Mouse (Mus musculus) testis, postnatal 14 days (tissue): ENCODE results near the gene Ostf1.

Experiments used
- DNase-seq: peaks from one replicate; pipeline ENCODE4 v3.0.0; 2021; ENCODE audit warnings: low spot score

Gene Ostf1

GRCm38 (mm10) chr19:18644084-18644483, 12.5 kb upstream of the Ostf1 start:
- DNase-seq, result no peak

GRCm38 (mm10) chr19:18643411-18643810, 11.8 kb upstream of the Ostf1 start:
- no peak for DNase-seq

DNA sequence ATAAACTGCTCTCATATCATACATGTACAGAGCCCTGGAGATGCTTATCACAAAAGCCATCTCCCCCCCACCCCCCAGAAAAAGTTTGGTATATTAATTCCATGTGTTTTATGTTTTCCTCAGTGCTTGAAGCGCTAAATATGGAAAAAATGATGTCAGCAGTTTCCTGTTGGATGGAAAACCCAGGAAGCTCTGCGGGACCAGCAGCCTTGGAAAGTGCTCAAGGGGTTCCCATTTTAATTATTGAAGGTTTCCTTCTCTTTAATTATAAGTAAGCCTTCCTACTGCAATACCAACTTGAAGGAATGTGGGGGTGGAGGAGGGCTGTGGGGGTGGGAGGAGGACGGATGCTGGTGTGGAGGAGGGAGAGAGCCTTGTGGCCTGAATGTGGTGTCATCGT, 9.4 kb upstream of the Ostf1 start:
- DNase-seq, result no peak

- no peak for DNase-seq
Measured at GRCm38 (mm10) chr19:18639552-18639951, 7.9 kb upstream of the Ostf1 start.

DNA sequence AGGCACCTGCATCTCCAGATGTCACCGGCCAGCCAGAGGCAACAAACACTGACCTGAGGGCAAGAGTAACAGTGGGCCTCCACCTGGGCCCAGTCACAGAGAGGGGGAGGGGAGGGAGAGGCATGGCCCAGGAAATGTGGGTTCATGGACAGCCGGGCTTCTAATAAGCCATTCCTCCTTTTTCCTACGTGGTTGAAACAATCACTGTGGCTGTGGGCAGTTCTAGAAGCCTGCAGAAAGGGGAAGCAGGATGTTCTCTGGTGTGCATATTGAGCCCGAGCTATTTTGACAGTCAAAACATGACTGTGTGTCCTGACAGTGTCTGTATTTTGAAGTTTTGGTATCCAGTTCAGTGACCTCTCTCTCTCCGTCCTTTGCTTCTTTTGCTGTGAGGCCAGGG, 7.3 kb upstream of the Ostf1 start:
- no peak for DNase-seq

DNA sequence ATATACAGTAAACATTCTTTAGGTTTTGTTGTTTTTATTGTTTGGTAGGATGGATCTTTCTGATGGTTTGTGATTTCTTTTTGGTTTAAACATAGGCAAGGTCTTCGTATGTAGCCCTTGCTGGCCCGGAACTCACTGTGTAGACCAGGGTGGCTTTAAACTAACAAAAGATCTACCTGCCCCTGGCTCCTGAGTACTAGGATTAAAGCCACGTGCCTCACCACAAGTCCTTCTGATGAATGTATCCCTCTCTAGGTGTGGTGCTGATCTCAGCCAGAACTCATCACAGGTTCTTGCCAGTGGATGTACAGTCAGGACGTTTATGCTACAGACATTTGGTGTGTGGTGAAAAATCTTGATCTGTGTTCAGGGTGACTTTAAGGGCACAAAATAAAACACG, 6.3 kb upstream of the Ostf1 start:
- DNase-seq, result no peak

DNA sequence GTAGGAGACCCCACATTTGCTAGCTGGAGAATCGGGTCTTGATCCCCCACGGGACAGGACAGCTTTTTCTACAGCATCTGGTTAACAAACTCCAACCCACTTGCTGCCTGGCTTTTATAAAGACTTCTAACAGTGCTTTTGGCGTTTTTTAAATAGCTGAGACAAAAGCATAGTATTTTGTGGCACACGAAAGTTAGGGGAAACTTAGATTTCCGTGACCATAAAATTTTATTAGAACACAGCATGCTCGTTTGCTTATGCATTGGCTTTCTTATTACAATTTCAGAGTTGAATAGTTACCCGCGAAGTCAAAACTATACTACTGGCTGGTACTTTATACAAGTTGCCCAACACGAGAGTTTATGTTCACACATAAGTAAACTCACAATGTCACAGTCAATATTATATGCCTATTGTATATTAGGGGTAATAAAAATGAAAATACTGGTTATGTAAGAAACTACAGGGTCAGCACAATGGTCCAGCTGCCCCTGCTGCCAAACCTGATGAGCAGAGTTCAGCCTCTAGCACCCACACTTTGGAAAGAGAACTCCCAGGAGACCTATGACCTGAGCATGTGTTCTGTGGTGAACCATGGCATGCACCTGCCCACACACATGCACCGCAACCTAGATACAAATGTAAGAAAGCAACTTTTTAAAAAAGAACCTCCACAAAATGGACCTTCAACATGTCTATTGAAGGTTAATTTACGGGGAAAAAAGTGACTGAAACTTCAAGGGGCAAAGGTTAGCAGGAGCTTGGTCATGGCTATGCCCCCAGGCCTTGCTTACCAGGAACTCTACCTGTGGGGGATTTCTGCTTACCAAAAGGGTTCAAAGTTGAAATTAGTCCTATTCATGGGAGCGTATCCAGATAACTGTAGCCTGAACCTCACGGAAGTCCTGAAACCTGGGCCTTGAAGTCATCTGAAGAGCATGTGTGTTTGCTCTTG, 885 bp upstream of the Ostf1 start:
- no peak for DNase-seq

GRCm38 (mm10) chr19:18631161-18631643, 421 bp downstream of the Ostf1 start:
- DNase-seq, result peak; percentile 64

DNA sequence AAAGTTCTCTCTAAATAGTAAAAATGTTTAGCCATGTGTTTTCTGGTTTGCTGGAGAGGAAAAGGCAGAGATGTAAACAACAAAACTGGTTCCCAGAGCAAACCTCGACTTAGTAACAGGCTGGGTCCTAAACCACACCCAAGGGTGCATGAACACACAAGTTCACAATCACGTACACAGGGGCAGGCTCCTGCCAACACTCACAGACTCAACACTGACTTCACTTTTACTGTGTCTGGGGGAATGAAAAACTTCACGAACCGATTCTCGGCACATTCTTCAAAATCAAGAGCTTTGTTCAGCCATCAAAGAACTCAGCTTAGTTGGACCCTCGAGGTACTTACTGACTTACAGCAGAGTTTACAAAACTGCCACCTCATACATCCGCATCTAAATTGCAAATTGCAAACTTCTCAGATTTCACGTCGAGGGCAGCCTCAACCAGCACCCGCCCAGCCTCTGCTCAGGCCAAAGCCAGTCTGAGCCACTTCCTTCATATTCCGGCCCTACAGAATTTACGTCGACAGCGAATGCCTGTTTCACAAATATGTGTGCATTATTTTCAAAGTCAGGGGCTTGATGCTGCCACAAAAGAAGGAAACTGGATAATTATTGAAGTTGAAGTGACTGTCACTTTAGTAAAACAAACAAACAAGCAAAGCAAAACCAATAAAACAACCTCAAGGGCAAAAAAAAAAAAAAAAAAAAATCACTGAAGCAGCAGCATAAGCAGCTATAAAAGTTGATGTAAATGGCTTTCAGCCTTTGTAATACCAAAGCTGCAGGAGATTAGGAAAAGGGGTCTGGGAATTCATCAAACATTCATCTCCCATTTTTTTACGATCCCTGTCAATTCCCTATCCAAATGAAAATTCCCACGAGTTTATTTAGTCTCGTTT, 1.2 kb downstream of the Ostf1 start:
- no peak for DNase-seq

DNA sequence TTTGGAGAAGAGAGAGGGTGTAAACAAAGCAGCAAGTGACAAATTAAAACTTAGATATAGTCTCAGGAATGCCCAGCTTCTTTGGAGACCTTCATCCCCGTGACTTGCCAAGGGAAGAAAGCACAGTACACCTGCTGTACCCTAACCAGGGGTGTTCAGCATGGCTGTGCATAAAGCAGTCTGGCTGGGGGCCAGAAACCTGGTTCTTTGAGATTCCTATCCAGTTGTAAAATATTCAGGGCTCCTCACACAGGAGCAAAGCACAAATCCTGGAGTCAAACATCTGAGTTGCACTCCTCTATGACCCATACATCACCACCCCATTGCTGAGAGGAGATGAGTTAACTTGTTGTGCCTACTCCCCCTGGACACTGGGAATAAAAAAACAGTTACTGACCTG, 2.0 kb downstream of the Ostf1 start:
- no peak for DNase-seq

DNA sequence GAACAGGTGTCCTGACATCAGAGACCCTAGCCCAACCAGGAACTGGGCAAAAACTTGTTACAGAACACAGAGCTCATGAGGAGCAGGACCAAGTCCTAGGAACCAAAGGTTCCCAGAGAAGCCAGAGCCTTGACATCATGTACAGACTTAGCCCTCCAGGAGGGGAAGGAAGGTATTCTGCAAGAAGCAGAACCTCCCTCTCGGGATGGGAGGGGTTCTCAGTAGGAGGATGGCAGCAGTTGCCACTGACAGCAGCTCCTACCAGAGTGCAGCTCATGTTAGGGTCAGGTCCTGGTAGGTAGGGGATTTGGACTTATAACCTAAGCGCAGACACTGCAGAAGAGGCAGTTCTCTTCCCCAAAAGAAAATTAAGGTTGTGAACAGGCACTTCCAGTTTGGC, 7.7 kb downstream of the Ostf1 start:
- no peak for DNase-seq

DNA sequence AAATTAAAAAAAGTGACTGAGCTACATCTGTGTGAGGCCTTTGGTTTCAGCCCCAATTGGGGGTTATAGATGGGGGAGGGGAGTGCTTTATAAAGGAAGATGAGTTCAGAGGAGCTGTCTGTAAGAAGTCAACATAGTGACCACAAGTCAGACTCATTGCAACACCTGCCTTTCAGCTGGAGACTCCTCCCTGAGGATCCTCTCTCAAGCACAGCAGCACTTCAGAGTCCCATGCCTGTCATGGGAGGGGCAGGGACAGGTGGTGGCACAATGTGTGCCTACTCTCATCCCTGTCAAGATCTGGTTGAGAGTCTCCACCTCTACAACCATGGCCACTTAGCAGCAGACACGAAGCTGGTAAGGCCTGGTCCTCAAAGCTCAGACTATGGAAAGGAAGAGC, 11.9 kb downstream of the Ostf1 start:
- no peak for DNase-seq

GRCm38 (mm10) chr19:18619060-18619459, 12.6 kb downstream of the Ostf1 start:
- no peak for DNase-seq

GRCm38 (mm10) chr19:18617504-18617903, 14.1 kb downstream of the Ostf1 start:
- no peak for DNase-seq

GRCm38 (mm10) chr19:18615680-18616240, 15.9 kb downstream of the Ostf1 start:
- DNase-seq, result no peak

DNA sequence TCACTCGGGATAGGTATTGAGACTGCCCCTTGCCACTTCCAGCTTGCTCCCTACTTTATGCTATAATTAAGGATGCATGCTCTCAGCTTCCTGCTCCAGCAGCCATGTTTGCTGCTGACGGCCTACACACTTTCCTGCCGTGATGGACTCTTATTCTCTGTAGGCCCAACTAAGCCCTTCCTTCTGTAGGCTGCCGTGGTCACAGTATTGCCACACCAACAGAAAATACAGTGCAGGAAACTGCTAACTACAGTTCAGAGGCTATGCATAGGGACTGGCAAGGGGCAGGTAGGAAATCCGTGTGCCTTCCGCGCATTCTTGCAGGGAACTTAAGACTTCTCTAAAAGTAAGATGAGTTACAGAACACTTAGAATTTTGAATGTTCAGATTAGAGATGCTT, 17.3 kb downstream of the Ostf1 start:
- DNase-seq, result no peak

- DNase-seq, result no peak
Measured at GRCm38 (mm10) chr19:18608975-18609374, 22.6 kb downstream of the Ostf1 start.

- DNase-seq, result no peak
Measured at GRCm38 (mm10) chr19:18607907-18608306, 23.7 kb downstream of the Ostf1 start.

GRCm38 (mm10) chr19:18603011-18603410, 28.6 kb downstream of the Ostf1 start:
- DNase-seq, result no peak

DNA sequence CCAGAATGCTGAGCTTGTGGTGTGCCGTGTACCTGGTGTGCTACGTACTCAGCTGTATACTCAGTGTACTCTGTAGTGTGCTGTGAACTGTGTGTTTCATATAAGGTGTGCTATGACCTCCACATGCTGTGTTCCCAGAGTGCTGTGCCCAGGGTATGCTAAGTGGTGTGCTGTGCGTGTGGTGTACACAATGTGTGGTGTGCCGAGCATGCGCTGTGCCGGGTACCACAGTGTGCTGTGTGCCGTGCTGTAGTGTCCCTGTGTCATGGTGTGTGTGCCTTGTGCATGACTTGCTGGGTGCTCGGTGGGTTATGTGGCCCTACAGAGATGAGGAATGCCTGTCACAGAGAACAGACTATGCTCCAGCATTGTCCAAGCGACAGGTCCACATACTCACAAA, 31.0 kb downstream of the Ostf1 start:
- DNase-seq, result no peak

GRCm38 (mm10) chr19:18599650-18600049, 32.0 kb downstream of the Ostf1 start:
- no peak for DNase-seq

DNA sequence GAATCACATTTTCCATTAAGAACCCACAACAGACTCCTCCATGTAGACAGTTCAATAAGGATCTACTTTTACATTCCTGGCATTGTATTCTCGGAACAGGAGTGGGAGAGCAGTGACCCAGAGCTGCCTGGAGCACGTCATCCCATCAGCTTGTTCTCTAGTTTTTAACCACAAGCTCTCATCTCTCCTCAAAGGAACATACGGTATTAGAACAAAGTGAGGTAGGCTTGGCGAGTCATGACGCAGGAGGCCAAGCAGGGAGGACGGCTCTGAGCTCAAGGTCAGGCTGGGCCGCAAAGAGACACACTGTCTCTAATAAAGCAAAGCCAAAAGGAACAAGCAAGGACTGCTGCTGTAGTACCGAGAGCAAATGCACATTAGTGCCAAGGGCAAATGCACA, 32.6 kb downstream of the Ostf1 start:
- DNase-seq, result peak; percentile 14
